ENCODE assay signal across 7 mouse cellular contexts in the genomic region with DNA sequence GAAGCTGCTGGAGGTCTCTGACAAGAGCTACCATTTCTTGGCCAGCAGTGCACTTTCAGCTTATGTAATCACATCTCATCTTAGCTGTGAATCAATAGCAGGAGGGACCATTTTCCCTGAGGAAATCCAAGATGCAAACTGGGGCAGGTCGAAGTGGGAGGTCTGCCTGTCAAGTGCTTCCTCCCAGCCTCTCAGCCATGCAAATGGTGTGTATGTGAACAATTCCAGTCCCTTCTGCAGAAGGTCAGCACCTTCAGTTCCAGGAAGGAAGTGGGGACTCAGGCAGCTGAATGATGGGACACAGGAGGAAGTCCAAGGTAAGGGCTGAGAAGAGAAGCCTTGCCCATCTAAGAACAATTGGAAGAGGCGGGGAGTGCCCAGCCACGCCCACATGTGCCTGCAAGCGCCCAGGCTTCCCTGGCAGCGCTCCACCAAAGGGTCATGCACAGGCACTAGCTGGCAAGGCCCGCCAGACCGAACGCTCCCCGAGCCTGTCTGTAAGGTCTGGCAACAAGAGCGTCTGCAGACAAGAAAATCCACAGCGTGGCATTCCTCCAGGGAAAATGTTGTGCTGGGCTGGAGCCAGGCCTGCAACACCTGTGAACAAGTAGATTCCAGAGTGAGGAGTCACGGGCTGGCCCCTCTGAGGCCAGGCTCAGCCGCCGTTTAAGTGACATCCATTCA.
DNase-seq lines count a peak whose midpoint lies in the region; ATAC-seq lines count a peak whose summit lies in the region.

No protein-coding gene starts in this region.

- peaks cover 6% of the 10 kb centered on the region; the same call in 1 of the 2 replicates for H3K9me3 ChIP-seq in heart, embryonic 14.5 days (ENCODE audit: control insufficient read depth, low read length)
- peaks cover 9% of the 10 kb centered on the region; the same call in 1 of the 2 replicates for H3K9me3 ChIP-seq in forebrain, embryonic 10.5 days

- H3K36me3 ChIP-seq in heart, embryonic 14.5 days (ENCODE audit: control insufficient read depth, insufficient read depth, low read length): no peaks in the 10 kb centered on the region
- H3K36me3 ChIP-seq in forebrain, embryonic 10.5 days (replicated peaks): 0 out of 2 replicates have a peak, but pooled peaks cover 4% of the 10 kb centered on the region

- no peaks in the 10 kb centered on the region for H3K27me3 ChIP-seq in heart, embryonic 14.5 days (ENCODE audit: control insufficient read depth, insufficient read depth, low read length)
- H3K27me3 ChIP-seq in forebrain, embryonic 10.5 days (ENCODE audit: poor library complexity, severe bottlenecking): peaks cover 8% of the 10 kb centered on the region; the same call in 1 of the 2 replicates

- peak overlapping the region; percentile 34 to 52; a peak in 3 of 4 replicates for H3K27ac ChIP-seq in heart, embryonic 14.5 days (replicated peaks in 1 of 2; ENCODE audit: control insufficient read depth in 1 of 2, insufficient read depth in 1 of 2, low read depth in 2 of 2, low read length in 2 of 2)
- no peak overlapping the region; the same call in 1 of the 2 replicates for H3K27ac ChIP-seq in forebrain, embryonic 10.5 days

- peak; percentile 15 for DNase-seq in thymus, postnatal 4 days
- no peak for DNase-seq in thymus, postnatal 25 days
- peak; percentile 80 to 81 for DNase-seq in cerebellum, postnatal 10 days
- DNase-seq in kidney, postnatal 10 days: peak; percentile 85
- peak; percentile 29 for DNase-seq in ovary, postnatal 10 days (ENCODE audit: low spot score)
- DNase-seq in forebrain, embryonic 10.5 days (ENCODE audit: extremely low spot score, low spot score): no peak

- ATAC-seq in heart, embryonic 14.5 days (ENCODE audit: insufficient number of reproducible peaks, insufficient read depth, low FRiP score, low read depth): peak; percentile 54

- H3K4me2 ChIP-seq in heart, embryonic 14.5 days (ENCODE audit: low read length): peak overlapping the region; percentile 39

- no peak overlapping the region for H3K9ac ChIP-seq in heart, embryonic 14.5 days (ENCODE audit: low read length)

- H3K4me3 ChIP-seq in heart, embryonic 14.5 days (ENCODE audit: control insufficient read depth in 1 of 2, insufficient read depth in 1 of 2, low read depth in 1 of 2, low read length in 2 of 2): no peak overlapping the region
- no peak overlapping the region for H3K4me3 ChIP-seq in forebrain, embryonic 10.5 days

- WGBS in heart, embryonic 14.5 days: 22% methylated on average over 14 of the region's 14 CpGs
- WGBS in forebrain, embryonic 10.5 days: 76% methylated on average over 14 of the region's 14 CpGs

- H3K4me1 ChIP-seq in heart, embryonic 14.5 days (ENCODE audit: control insufficient read depth in 2 of 2, insufficient read depth in 2 of 2, low read length in 2 of 2): peaks cover 8 to 9% of the 10 kb centered on the region in 2 experiments
- peaks cover 14% of the 10 kb centered on the region for H3K4me1 ChIP-seq in forebrain, embryonic 10.5 days

Comparison
In these comparisons a context has a peak if more than half of its experiments do, and no peak if none do; other contexts are left out.
1. DNase-seq: peak in thymus, postnatal 4 days (single experiment), cerebellum, postnatal 10 days (2 of 2), kidney, postnatal 10 days (single experiment) and ovary, postnatal 10 days (single experiment); none in thymus, postnatal 25 days (single experiment) and forebrain, embryonic 10.5 days (single experiment).